Mouse (Mus musculus) midbrain, embryonic 11.5 days (tissue): ENCODE data around the gene Rtn1. TPM values are rescaled to one million over a fixed set of nuclear protein-coding genes. Genes with fewer than 3 reads are reported as not detected.
A peak's percentile ranks its signal among the peaks of the same experiment; 100 is the strongest.

ENCODE experiments used
- ATAC-seq: fragments of 200-750 bp; cut with Nextera tagmentation; 2 replicates; pipeline ENCODE4 v1.8.0; 2017; ENCODE audit warnings: moderate TSS enrichment, moderate library complexity; ENCODE audit not compliant: low FRiP score
- DNase-seq: peaks from one replicate; pipeline ENCODE4 v3.0.0; 2015; ENCODE audit warnings: low spot score; ENCODE audit errors: missing footprints
- H3K27ac ChIP-seq: fragments of 300-500 bp; sonication (generic); 2 replicates; pipeline ENCODE4 v1.5.1; 2014; ENCODE audit warnings: low read depth, low read length
- H3K27me3 ChIP-seq: fragments of 300-500 bp; sonication (generic); 2 replicates; pipeline ENCODE4 v1.6.1; 2014; ENCODE audit warnings: mild to moderate bottlenecking, low read length, moderate library complexity, mixed read lengths; ENCODE audit not compliant: control insufficient read depth, insufficient read depth
- H3K36me3 ChIP-seq: fragments of 300-500 bp; sonication (generic); 2 replicates; pipeline ENCODE4 v1.6.1; 2014; ENCODE audit warnings: mild to moderate bottlenecking, low read length, moderate library complexity, mixed read lengths; ENCODE audit not compliant: control insufficient read depth, insufficient read depth
- H3K4me1 ChIP-seq: fragments of 300-500 bp; sonication (generic); 2 replicates; pipeline ENCODE4 v1.6.1; 2014; ENCODE audit warnings: low read length; ENCODE audit not compliant: control insufficient read depth, insufficient read depth
- H3K4me2 ChIP-seq: fragments of 300-500 bp; sonication (generic); 2 replicates; pipeline ENCODE4 v1.6.1; 2014; ENCODE audit warnings: mild to moderate bottlenecking, moderate library complexity
- H3K4me3 ChIP-seq: fragments of 300-500 bp; sonication (generic); 2 replicates; pipeline ENCODE4 v1.5.1; 2014; ENCODE audit warnings: low read depth, low read length
- H3K9ac ChIP-seq: fragments of 300-500 bp; sonication (generic); 2 replicates; pipeline ENCODE4 v1.6.1; 2014; ENCODE audit warnings: low read length
- H3K9me3 ChIP-seq: fragments of 300-500 bp; sonication (generic); 2 replicates; pipeline ENCODE4 v1.6.1; 2016; ENCODE audit warnings: low read length; ENCODE audit not compliant: control insufficient read depth
- WGBS: fragments of 180-500 bp; shearing (Covaris S2); extraction: QIAGEN DNeasy Blood & Tissue Kit; methylation state at CpG from one replicate; pipeline ENCODE4 v1.1.7; 2014; 5-methylcytosine and 5-hydroxymethylcytosine counted together
- polyA plus RNA-seq: library from polyadenylated mRNA; unstranded; fragments of >200 nt; fragmentation: Nextera tagmentation; extraction: Ambion mirVana; gene quantifications from 2 replicates; pipeline ENCODE4 v1.2.1, GENCODE M21; 2014

Gene Rtn1
- polyA plus RNA-seq, 1 experiment from 2014 or later, result 335 TPM

GRCm38 (mm10) chr12:72389377-72390103, 19.3 kb downstream of the Rtn1 start:
- H3K27me3 ChIP-seq, result no peaks in the 10 kb centered on the region

GRCm38 (mm10) chr12:72388835-72389234, 20.0 kb downstream of the Rtn1 start:
- WGBS, result 85% methylated on average over 5 of the region's 5 CpGs
- Histone ChIP-seq H3K9me3 (no peaks in the 10 kb centered on the region), H3K4me2 (no peak overlapping the region)

More at GRCm38 (mm10) chr12:72389377-72390103, 19.3 kb downstream of the Rtn1 start:
- H3K4me3 ChIP-seq, result no peak overlapping the region
- H3K9ac ChIP-seq, result no peak overlapping the region
- no peak overlapping the region for H3K27ac ChIP-seq
- DNase-seq (no peak), ATAC-seq (no peak)
- no peaks in the 10 kb centered on the region for H3K9me3 ChIP-seq
- 91% methylated on average over 14 of the region's 14 CpGs for WGBS
- no peak overlapping the region for H3K4me2 ChIP-seq
- no peaks in the 10 kb centered on the region for H3K4me1 ChIP-seq
- no peaks in the 10 kb centered on the region for H3K36me3 ChIP-seq

DNA sequence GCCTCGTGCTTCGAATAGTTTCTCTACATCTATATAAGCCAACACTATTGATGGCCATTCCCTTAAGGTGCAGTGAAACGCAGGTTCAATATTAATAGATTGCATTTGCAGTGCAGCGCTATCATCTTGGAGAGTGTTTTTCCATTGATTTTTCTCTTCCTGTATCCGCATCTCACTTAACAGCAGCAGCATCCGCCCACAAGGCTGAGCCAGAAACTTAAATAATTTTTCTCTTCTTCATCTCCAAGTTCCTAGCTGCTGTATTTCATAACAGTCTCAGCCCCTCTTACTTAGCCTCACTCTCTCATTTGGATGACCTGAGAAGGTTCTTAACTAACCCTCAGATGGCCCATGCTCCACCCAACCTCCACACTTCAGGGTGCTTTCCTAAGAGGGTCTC, 20.7 kb downstream of the Rtn1 start:
- 91% methylated on average over 6 of the region's 6 CpGs for WGBS
- no peak overlapping the region for H3K4me3 ChIP-seq
- no peak overlapping the region for H3K27ac ChIP-seq
- H3K27me3 ChIP-seq, result no peaks in the 10 kb centered on the region
- no peak for ATAC-seq
- H3K4me1 ChIP-seq, result no peaks in the 10 kb centered on the region
- H3K4me2 ChIP-seq, result no peak overlapping the region
- no peaks in the 10 kb centered on the region for H3K36me3 ChIP-seq
- H3K9ac ChIP-seq, result no peak overlapping the region
- DNase-seq, result no peak
- no peaks in the 10 kb centered on the region for H3K9me3 ChIP-seq

More at GRCm38 (mm10) chr12:72388835-72389234, 20.0 kb downstream of the Rtn1 start:
- DNase-seq, result no peak
- H3K27ac ChIP-seq, result no peak overlapping the region
- no peak overlapping the region for H3K4me3 ChIP-seq
- no peaks in the 10 kb centered on the region for H3K4me1 ChIP-seq
- H3K9ac ChIP-seq, result no peak overlapping the region
- no peaks in the 10 kb centered on the region for H3K36me3 ChIP-seq
- ATAC-seq, result no peak
- H3K27me3 ChIP-seq, result no peaks in the 10 kb centered on the region

GRCm38 (mm10) chr12:72376309-72376708, 32.5 kb downstream of the Rtn1 start:
- DNase-seq (no peak), ATAC-seq (no peak)
- no peaks in the 10 kb centered on the region for H3K27me3 ChIP-seq
- H3K4me2 ChIP-seq, result no peak overlapping the region
- H3K4me1 ChIP-seq, result peaks cover 26% of the 10 kb centered on the region
- no peaks in the 10 kb centered on the region for H3K36me3 ChIP-seq
- no peak overlapping the region for H3K9ac ChIP-seq
- 89% methylated on average over 5 of the region's 5 CpGs for WGBS
- no peaks in the 10 kb centered on the region for H3K9me3 ChIP-seq
- no peak overlapping the region for H3K4me3 ChIP-seq
- H3K27ac ChIP-seq, result no peak overlapping the region

DNA sequence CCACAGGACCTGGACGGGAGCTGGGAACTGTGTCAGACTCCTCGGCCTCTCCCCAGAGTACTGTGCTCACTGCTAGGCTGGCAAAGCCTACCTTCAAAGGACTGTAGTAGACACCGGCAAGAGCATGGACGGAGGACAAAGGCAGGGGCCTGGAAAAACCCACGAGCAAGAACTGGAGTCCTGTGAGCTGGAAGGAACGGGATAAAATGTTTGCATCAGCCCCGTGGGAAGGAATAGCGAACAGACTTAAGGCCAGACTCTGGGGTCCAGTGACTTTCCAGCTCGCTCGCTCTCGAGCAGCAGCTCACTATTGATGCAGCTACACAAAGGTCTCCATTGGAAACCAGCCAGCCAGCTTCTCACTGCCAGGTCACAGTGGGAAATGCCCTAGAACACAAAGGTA, 34.0 kb downstream of the Rtn1 start:
- H3K27ac ChIP-seq, result peak overlapping the region; percentile 74
- peak overlapping the region; percentile 39 for H3K9ac ChIP-seq
- H3K9me3 ChIP-seq, result no peaks in the 10 kb centered on the region
- WGBS, result 14% methylated on average over 11 of the region's 11 CpGs
- no peak overlapping the region for H3K4me3 ChIP-seq
- H3K4me1 ChIP-seq, result peaks cover 26% of the 10 kb centered on the region
- H3K4me2 ChIP-seq, result peak overlapping the region; percentile 17
- no peaks in the 10 kb centered on the region for H3K27me3 ChIP-seq
- DNase-seq (peak; percentile 96), ATAC-seq (peak; percentile 80)
- H3K36me3 ChIP-seq, result no peaks in the 10 kb centered on the region

GRCm38 (mm10) chr12:72373916-72374615, 34.8 kb downstream of the Rtn1 start:
- ATAC-seq, result peak; percentile 79
- Histone ChIP-seq H3K9me3 (no peaks in the 10 kb centered on the region), H3K36me3 (no peaks in the 10 kb centered on the region), H3K4me1 (peaks cover 26% of the 10 kb centered on the region), H3K27me3 (no peaks in the 10 kb centered on the region), H3K4me2 (peak overlapping the region; percentile 17; the same call in 1 of the 2 replicates), H3K27ac (peak overlapping the region; percentile 74), H3K9ac (peak overlapping the region; percentile 39; the same call in 1 of the 2 replicates), H3K4me3 (no peak overlapping the region)
- DNase-seq, result peak; percentile 94
- WGBS, result 41% methylated on average over 17 of the region's 17 CpGs

DNA sequence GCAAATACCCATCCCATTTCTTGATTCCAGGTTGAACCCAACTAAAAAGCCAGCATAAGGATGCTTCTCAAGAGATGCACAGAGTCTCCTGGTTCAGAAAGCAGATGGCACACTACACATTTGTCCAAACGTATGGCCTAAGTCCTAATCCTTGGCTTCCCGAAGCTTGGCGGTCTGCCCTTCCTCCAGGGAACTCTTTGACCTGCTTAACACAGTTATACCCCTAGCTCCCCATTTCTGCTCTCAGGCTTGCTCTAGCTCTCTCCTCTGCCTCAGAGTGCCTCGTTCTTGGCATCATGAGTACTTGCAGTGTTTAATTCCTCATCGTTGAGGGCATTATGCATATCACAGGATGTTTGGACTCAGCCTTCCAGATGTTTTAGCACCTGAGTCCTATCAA, 38.8 kb downstream of the Rtn1 start:
- WGBS, result 72% methylated on average over 5 of the region's 5 CpGs
- H3K9ac ChIP-seq, result no peak overlapping the region
- peaks cover 36% of the 10 kb centered on the region for H3K4me1 ChIP-seq
- H3K27me3 ChIP-seq, result no peaks in the 10 kb centered on the region
- no peak overlapping the region for H3K4me3 ChIP-seq
- H3K36me3 ChIP-seq, result no peaks in the 10 kb centered on the region
- H3K4me2 ChIP-seq, result no peak overlapping the region
- ATAC-seq, result no peak
- H3K9me3 ChIP-seq, result no peaks in the 10 kb centered on the region
- no peak overlapping the region for H3K27ac ChIP-seq
- no peak for DNase-seq

GRCm38 (mm10) chr12:72366763-72367162, 42.1 kb downstream of the Rtn1 start:
- no peaks in the 10 kb centered on the region for H3K36me3 ChIP-seq
- H3K4me3 ChIP-seq, result no peak overlapping the region
- ATAC-seq, result no peak
- 37% methylated on average over 3 of the region's 3 CpGs for WGBS
- H3K4me1 ChIP-seq, result peaks cover 19% of the 10 kb centered on the region
- no peak overlapping the region for H3K4me2 ChIP-seq
- H3K27ac ChIP-seq, result no peak overlapping the region
- no peak for DNase-seq
- no peak overlapping the region for H3K9ac ChIP-seq
- H3K27me3 ChIP-seq, result no peaks in the 10 kb centered on the region
- no peaks in the 10 kb centered on the region for H3K9me3 ChIP-seq

DNA sequence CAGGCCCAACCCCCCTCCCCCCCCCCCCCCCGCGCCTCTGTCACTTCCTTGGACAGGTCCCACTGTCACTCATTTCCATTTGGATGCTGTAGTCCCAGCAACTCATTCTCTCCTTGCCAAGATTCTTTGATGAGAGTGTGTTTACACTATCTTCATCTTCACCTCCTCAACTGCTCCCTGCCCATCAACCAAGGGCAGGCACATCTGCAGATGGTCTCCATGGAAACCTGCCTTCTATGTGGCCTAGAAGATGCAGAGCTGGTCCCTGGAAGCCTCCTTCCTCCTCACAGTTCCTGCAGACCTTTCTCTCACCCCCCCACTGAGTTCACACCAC, 42.8 kb downstream of the Rtn1 start:
- no peak overlapping the region for H3K9ac ChIP-seq
- H3K9me3 ChIP-seq, result no peaks in the 10 kb centered on the region
- H3K36me3 ChIP-seq, result no peaks in the 10 kb centered on the region
- DNase-seq, result no peak
- H3K4me1 ChIP-seq, result peaks cover 19% of the 10 kb centered on the region
- no peak overlapping the region for H3K4me3 ChIP-seq
- no CpG with 5 or more reads among the region's 2 CpGs for WGBS
- peak; percentile 58 for ATAC-seq
- no peaks in the 10 kb centered on the region for H3K27me3 ChIP-seq
- H3K4me2 ChIP-seq, result no peak overlapping the region
- H3K27ac ChIP-seq, result no peak overlapping the region
